Mouse (Mus musculus) ovary, postnatal 36 days (tissue): ENCODE results near the gene Defb28.

Experiments
- DNase-seq: peaks from one replicate; pipeline ENCODE4 v3.0.0; 2022; ENCODE audit warnings: low spot score, mixed read lengths

The Defb28 gene

GRCm38 (mm10) chr2:152517981-152518380 lies at the start of gene Defb28:
Defb28 (plus strand) TSS chr2:152518255.
- no peak for DNase-seq

- no peak for DNase-seq
Measured at GRCm38 (mm10) chr2:152470973-152471372, 47.1 kb upstream of the Defb28 start.

- DNase-seq = no peak
Measured at GRCm38 (mm10) chr2:152472434-152472833, 45.6 kb upstream of the Defb28 start.

GRCm38 (mm10) chr2:152476763-152477162 lies 41.3 kb upstream of the Defb28 start, which contains the start of gene Defb20:
Defb20 (plus strand) TSS chr2:152477063.
- no peak for DNase-seq

GRCm38 (mm10) chr2:152480881-152481280 lies 37.2 kb upstream of the Defb28 start:
- DNase-seq = no peak

- DNase-seq = no peak
Measured at GRCm38 (mm10) chr2:152481726-152482125, 36.3 kb upstream of the Defb28 start.

- no peak for DNase-seq
Measured at GRCm38 (mm10) chr2:152487024-152487423, 31.0 kb upstream of the Defb28 start.

- DNase-seq = no peak
Measured at GRCm38 (mm10) chr2:152490038-152490437, 28.0 kb upstream of the Defb28 start, which contains the start of gene Defb22. Defb22 (minus strand) TSS chr2:152490138.

GRCm38 (mm10) chr2:152493151-152493550 lies 24.9 kb upstream of the Defb28 start:
- no peak for DNase-seq

GRCm38 (mm10) chr2:152498020-152498419 lies 20.0 kb upstream of the Defb28 start:
- no peak for DNase-seq

GRCm38 (mm10) chr2:152500204-152500862 lies 17.7 kb upstream of the Defb28 start:
- DNase-seq = no peak

- DNase-seq = no peak
Measured at GRCm38 (mm10) chr2:152500863-152501229, 17.2 kb upstream of the Defb28 start.

GRCm38 (mm10) chr2:152503950-152504349 lies 14.1 kb upstream of the Defb28 start:
- no peak for DNase-seq

GRCm38 (mm10) chr2:152511592-152511991 lies 6.5 kb upstream of the Defb28 start, which contains the start of gene Defb26:
Defb26 (minus strand) TSS chr2:152511692.
- no peak for DNase-seq

GRCm38 (mm10) chr2:152516084-152516483 lies 2.0 kb upstream of the Defb28 start:
- DNase-seq = no peak

GRCm38 (mm10) chr2:152539944-152540710 lies 22.1 kb downstream of the Defb28 start, which contains the start of gene Defb29:
Defb29 (minus strand) TSS chr2:152540098.
- no peak for DNase-seq

GRCm38 (mm10) chr2:152541979-152542378 lies 23.9 kb downstream of the Defb28 start:
- DNase-seq = no peak

- DNase-seq = no peak
Measured at GRCm38 (mm10) chr2:152542897-152543296, 24.8 kb downstream of the Defb28 start.

- DNase-seq = no peak
Measured at GRCm38 (mm10) chr2:152543478-152543877, 25.4 kb downstream of the Defb28 start.

- peak; percentile 67 for DNase-seq
Measured at GRCm38 (mm10) chr2:152544691-152545090, 26.6 kb downstream of the Defb28 start.

- no peak for DNase-seq
Measured at GRCm38 (mm10) chr2:152548124-152548523, 30.1 kb downstream of the Defb28 start.

GRCm38 (mm10) chr2:152553774-152554423 lies 35.8 kb downstream of the Defb28 start:
- peak; percentile 60 for DNase-seq

- DNase-seq = no peak
Measured at GRCm38 (mm10) chr2:152556655-152557054, 38.6 kb downstream of the Defb28 start.
